Mouse (Mus musculus): Measurements from ENCODE around the gene Mpnd.

Gene Mpnd

DNA sequence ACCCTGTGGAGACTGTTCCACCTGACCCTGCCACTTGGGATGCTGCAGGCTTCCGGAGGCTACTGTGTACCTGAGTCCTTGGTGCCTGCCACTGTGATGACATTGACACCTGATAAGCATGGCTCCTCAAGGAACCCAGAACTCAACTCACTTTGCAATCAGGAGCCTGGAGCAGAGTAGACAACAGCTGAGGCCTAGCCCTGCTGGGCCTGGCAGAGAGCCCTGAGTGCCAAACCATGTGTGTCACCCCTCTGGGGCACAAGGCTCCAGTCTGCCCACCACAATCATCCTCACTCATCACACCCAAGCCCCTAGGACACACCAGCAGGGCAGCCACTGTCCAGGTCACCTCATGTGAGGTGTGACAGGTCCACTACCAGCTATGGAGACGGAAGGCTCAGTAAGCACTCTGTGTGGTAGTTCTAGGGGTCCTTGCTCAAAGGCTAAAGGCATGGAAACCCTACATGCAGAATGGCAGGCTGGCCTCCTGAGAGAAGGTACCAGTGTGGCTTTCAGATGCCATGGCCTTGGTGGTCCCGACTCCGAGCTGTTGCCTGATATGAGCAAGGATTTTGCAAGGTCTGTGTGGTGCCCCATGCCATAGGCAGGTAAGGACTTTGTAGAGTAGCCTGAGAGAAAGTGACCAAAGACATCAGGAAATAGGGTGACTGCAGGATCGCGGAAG lies 15.0 kb downstream of the Mpnd start:
- DNase-seq, result no peak

DNA sequence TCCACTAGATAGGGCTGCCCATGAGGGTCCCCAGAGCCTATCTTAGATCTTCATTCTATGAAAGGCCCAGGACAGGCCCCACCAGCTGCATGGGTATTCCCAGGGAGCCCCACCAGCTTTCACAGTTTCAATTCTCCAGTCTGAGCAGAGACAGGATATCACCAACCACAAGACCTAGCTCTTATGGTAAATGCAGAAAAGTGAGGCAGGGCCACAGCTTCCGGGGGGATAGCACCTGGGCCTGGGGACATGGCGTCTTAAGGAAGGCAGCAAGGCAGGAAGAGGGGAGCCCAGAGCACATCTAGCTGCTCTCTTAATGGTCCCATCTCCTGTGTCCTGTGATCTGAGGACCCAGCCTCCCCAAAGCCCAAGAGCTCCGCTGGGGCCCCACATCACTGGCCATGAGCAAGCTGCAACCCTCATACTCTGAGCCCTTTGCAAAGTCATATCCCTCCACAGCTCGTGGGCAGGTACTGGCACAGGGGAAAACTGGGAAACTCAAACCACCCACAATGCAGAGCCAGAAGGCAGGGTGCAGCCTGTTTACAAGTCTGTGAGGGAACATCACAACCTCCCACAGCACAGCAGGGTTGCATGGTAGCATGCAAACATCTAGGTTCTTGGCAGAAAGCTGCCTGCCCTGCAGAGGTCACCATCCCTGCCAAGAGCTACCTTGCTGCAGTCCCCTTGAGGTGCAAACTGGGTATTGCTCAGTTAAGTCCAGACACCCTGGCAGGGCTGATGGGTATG lies 15.8 kb downstream of the Mpnd start:
- peak; percentile 7 for DNase-seq

DNA sequence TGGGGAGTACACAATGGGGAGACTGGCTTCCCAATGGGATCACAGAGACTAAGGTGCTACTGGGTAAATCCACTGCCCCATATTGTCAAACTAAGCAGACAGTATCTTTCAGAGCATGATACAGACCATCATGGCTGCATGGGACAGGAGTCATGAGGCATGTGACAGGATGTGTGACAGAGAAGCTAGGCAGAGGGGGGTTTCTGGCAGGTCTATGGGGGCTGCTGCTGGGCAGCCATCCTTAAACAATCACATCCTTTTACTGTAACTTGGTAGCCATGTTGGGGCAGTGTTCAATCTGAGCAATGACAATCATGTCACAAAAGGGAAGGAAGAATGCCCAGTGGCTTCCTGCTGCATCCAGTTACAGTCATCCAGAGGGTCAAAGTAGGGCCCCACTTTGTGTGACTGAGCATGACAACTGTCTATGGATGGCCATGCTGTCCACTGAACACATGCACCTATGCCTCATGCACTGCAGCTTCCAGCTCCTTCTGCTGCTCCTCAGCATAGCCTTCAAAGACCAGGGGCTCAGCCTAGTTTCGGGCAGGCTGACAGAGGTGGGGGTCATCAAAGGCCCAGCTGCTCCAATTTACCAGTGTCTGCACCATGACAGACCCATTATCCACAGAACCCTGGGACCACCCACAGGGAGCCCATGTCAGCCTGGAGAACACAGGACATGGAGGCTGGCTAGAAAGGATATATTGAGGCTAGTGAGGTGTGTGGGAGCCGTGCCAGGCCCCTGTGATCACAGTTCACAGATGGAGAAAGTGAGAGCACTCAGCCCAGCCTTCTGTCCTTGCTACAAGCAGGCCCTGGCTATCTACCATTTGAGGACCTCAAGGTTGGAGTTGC lies 16.8 kb downstream of the Mpnd start:
- peak; percentile 7 for DNase-seq

DNA sequence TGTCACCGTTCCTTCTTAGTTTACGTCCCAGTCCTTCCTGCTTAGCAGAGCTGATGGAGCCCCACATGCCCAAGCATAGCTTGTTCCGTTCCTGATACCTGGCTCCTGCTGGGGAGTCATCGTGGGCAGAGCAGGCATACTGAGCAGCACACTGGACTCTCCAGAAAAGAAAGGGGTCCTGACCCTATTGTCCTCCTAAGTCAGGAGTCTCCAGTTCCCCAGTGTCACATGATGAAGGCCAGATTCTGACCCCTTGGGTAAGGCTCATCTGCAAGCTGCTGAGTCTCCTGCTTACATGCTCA lies 17.4 kb downstream of the Mpnd start:
- DNase-seq, result no peak

DNA sequence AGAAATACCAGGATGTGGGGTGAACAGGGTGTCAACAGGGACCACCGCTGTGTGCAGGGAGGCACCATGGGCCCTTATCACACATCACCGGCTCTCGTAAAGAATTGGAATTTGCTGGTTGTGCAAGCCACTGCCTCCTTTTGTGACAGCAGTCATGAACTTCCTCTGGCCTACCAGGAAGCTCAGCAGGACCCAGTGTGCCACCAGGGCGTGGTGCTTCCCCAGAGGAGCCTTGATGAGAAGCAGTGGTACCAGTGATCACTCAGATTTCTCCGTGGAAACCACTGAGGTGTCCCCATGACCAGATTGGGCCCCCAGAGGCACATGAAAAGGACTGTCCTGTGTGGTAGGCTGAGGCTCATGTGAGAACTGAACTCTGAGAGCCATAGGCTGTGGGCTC lies 17.9 kb downstream of the Mpnd start:
- DNase-seq, result no peak

DNA sequence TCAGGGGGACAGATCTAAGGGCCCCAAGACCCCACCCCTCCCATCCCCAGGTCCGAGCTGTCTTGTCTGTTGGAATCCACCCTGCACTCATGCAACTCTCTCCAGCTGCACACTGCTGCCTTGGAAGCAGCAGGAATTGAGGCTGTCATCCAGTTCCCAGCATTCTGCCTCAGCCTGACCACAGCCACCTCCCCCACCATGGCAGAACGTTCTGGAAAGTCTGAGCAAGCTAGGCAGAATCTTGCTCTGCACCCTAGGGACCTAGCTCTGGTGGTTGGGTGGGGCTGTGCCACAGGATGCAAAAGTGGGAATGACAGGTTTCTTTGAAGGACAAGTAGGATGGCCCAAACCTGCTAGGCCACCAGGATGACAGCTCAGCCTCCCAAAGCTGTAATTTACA lies 19.0 kb downstream of the Mpnd start:
- DNase-seq, result no peak

DNA sequence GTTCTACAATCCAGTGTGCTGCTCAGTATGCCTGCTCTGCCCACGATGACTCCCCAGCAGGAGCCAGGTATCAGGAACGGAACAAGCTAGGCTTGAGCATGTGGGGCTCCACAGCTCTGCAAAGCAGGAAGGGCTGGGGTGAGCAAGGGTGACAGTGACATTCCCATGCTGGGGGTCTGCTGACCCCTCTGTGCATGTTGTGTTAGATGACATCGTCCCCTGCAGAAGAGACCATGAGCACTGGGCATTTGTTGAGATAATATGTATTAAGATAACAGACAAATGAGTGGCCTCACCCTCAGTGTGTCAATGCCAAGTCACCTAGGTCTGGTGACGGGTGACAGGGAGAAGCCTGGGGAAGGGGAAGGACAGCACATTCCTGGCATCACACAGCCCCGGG lies 19.4 kb downstream of the Mpnd start:
- no peak for DNase-seq

DNA sequence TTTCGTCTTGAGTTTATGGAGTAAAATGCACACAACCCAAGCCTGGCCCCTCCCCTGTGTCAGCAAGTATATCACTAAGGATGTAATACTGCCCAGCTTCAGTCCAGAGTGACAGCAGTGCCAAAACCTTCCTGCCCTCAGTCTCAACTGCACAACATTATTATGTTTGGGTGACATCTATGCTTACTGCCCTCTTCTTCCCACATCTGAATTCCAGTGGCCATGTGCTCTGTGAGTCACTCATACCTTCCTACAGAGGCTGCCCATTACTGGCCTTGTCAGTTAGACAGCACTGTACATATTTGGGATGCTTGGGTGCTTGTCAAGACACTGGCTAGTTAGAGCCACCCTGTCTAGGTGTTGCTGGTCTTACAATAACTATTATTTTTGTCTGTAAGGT lies 20.8 kb downstream of the Mpnd start:
- DNase-seq, result no peak

DNA sequence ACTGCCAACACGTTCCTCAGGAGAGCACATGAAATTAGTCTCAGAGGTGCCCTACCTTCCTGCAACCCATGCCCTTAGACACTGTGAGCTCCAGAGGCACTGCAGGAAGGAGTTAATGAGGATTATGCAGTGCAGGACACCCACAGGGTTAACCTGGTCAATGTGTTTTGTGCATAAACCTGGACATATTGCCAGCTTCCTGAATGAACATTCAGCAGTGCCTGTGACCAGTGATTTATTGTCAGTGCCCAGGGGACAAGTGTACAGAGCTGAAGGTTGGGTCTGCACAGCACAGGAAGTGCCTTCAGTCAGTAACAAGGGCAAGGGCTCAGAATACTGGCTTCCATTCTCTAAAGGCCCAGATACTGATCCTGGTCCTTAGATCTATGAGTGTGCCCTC lies 21.4 kb downstream of the Mpnd start:
- DNase-seq, result no peak

DNA sequence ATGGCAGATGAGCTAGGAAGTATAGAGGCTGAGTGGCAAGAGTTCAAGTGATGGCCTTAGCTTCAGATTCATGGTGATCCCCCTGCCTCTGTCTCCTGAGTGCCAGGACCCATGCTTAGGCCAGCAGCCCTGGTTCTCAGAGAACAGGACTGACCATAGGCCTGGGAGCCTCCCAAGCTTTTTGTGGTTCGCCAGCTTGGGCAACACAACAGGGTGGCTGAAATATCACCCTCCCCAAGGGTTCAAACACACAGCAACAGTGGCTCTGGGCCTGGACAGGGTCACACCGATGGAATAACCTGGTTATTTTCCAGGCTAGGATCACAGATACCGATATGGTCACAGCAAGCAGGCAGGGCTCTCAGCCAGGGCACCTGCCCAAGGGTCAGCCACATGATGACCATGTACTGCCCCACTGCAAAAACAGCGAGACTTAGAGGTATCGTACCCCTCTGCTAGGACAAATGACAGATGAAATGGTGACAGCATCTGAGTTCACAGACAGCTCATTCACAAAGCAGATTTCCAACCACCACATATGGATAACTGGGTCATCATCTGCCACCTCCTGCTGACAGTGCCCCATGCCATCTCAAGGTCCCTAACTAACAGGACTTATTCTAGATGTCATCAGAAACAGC lies 22.4 kb downstream of the Mpnd start:
- no peak for DNase-seq

DNA sequence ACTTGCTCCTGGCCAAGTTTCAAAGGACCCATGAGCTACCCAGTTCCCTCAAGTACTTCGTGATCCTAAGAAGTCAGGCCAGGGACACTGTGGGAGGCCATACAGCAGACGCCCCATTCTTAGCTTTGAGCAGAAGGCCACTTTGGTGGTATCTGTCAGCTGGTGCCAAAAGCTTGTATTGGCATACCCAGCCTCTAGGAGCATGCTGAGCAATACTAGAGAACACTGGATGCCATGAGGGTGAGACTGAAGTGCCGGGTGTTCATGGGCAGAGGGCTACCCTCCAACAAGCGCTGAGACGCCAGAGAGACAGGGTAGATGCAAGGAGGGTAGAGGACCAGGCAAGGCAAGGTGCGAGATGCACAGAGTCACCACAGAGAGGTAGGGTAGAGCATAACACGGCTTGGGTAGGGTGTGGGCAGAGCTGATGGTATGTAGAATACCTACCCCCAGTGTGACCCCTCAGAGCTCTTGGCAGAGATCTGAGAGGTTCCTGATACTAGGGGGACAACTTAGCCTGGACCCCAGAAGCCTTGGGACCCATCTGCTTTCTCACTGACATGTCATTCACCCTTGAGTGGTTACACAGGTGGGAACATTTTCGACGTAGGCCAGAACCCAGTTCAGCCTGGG lies 24.8 kb downstream of the Mpnd start:
- DNase-seq, result no peak

DNA sequence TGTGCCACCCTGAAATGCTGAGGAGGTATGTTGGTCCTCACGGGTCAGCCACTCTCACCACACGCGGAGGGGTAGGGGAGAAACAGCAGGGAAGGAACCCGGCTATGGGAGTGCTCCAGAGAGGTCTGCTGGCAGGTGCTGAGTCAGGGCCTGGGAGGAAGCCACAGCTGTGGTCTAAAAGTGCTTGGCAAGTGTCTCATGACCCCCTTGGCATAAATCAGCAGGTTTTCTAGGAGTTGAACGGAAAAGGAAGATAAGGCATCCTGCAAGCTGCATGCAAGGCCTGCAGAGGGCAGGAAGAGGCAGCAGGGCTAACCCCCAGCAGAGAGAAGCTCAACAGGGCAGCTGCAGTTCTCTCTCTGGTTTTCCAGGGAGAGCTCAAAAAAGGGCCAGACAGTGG lies 25.4 kb downstream of the Mpnd start:
- DNase-seq, result no peak

DNA sequence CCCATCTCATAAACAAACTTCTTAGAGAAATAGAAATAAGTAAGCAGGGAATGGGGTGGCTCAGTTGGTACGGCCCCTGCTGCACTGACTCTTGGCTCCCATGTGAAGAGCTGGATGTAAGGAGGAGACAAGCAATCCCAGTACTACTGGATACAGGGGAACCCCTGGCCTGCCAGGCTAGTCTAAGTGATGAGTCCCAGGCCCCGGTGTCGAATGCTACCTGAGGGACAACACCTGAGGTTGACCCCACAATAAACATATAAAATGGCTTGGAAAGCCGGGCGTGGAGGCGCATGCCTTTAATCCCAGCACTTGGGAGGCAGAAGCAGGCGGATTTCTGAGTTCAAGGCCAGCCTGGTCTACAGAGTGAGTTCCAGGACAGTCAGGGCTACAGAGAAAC lies 25.9 kb downstream of the Mpnd start:
- DNase-seq, result no peak

DNA sequence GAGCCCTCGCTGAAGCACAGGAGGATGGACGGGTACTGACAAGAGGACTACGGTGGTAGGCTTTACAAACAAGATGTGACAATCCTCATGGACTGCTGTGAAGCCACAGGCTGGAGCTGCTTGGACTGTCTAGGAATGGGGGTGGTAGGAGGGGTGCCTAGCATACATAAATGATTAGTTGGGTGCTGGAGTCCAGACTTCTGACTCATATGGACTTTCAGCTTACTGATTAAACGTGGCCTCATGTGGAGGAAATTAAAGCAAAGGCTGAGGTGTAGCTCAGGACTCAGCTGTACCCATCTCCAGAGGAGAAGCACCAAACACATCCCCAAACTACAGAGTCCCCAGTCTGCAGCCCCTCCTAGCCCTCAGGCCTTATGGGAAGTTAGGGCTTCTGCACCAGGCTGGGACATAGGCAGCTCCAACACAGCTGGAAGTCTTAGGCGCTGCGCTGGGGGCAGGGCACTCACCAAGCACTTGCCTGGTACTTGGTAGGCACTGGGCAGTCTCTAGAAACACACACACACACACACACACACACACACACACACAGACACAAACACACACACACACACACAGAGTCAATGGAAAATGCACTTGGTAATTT lies 26.7 kb downstream of the Mpnd start:
- DNase-seq, result no peak

DNA sequence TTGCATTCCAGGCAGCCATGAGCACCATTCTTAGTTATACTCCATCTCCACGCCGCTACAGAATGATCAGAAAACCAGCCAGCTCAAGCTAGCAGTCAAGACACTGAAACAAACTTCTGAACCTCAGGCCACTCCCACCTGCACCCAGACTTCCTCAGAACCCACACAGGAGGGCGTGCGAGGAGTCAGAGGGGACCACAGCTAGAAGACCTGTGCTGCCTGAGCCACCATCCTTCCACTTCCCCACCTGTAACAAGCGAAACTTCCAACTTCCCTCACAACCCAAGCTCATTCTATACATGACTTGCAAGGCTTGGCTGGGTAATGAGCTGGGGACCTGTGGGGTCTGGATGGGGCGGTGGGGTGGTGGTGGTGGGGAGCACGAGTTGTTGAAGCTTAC lies 27.3 kb downstream of the Mpnd start:
- DNase-seq, result no peak

DNA sequence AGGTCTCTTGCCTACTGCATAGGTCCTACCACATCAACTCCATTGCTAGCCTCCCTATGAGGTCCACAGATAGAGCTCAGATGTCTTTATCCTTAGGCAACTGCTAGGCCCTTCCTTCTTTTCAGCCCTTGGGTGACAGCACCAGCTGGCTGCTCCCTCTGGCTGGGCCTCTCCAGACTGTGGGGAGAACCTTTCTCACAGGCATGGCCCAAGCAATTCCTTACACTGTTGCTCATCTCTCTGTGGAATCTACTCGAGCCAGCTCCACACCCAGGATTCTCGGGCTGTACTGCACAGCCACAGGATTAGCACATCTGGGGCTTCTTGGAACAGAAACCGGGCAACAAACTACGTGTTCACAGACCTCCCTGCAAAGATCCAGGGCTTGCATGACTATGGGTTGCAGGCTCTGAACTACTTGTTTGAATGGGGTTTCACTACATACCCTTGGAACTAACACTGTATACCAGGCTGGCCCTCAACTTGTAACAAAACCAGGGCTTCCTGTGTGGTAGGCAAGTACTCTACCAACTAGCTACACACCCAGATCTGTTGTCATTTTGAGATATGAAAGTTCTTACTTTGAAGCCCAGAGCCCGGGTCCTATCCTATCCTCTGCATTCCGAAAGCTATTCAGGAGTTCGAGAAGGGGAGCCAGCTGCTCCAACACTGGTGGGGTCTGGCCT lies 28.7 kb downstream of the Mpnd start:
- no peak for DNase-seq

DNA sequence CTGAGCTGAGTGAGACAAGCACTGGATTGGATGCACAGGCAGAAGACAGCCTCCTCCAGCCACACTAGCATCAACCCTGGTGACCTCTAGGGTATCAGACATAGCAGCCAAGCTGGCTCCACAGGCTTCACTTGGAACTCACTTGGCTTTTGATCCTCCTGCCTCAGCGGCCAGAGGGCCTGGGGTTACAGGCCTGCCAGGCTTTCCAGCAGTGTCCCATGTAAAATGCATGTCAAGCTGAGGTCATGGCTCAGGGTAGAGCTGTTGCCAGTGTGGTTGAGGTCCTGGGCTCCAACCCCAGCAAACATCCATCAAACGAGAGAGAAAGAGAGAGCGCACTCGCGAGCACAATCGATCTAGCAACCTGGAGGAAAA lies 29.2 kb downstream of the Mpnd start:
- DNase-seq, result no peak

DNA sequence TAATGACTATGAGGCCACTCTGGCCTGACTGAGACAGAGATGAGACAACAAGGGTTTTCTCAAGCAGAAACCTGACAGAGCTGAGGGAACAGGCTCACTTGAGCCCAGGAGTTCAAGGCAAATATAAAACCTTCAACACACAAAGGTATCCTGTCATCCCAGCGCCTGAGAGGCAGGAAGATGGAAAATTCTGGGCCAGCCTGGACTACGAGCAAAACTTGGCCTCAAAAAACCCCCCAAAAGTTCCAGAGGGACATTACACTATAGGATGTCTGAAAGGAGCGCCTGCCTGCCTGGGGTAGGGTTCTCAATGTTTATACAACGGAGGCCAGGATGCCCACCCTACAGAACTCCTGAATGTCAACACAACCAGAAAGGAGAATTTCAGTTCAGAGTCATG lies 29.7 kb downstream of the Mpnd start:
- DNase-seq, result no peak

DNA sequence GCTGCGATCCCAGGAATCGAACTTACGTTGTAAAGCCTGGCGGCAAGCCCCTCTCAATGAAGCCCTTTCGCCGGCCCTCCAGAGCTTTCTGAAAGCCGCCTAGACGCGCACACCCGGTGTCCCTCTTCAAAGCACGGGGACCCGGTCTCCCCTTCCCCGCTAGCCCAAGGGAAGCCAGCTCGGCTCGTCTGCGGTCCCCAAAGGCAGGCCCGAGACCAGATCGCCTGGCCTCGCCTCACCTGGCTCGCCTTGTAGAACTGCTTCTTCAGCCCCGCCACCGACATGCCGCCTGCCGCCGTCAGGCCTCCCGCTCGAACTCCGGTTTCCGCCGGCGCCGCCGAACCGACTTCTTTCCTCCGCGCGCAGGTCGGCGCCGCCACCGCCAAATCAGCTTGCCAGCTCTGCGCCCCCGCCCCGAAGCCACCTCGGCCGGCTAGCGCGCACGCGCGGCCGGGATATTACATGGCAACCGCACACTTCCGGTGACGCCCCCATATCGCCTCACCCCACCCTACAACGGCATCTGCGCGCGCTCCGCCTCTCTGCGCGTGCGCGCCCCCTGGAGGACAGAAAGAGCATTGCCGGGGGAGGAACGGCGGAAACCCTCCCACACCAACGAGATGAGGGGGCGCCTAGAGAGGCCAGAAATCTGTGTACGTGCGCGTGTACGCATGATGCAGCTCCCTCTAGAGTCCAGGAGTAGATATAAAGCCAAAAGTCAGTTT lies 30.8 kb downstream of the Mpnd start, which contains the start of gene Sh3gl1:
Gene Sh3gl1 (minus strand): TSS at position 460 of the 725 bp plus-strand sequence.
- peak; percentile 99 for DNase-seq

DNA sequence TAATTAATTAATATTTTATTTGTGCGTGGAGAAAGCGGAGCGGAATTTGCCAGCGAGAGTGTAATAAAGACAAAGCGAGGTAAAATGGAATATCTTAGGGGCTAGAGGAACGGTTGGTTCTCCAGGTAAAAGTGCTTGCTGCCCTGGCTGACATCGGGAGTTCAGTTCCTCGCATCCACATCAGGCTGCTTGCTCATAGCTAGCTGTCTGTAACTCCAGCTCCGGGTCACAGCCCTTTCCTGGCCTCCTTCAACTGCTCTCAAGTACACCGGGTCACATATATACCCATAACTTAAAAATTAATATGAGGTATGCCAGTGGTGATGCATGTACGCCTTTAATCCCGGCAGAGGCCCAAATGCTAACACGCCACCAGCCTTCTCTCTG lies 31.4 kb downstream of the Mpnd start:
- no peak for DNase-seq

DNA sequence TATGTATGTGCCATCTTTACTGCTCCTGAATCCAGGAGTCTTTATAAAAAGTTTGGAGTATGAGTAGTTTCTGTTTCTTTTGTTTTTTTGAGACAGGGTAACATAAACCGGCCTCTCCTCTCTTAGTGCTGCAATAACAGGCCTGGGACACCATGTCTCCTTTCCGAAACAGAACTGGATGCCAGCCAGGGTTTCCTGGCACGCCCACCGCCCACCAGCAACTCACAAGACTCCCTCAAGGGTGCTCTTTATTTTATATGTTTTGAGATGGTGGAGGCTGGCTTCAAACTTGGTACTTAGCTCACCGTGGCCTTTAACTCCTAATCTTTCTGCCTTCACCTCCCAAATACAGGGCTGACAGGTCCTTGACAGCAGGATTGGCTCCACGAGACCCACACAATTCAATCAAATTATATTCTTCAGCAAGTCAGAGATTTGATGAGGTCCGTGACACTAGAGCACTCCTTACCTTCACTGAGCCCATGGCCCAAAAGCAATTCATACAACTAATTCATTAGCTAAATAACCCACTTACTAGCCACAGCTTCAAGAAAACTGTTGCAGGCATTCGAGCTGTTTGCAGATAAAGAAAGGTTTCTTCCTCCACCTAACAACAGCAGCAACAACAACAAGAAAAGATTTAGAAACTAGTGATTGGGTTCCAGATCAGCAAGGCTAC lies 33.2 kb downstream of the Mpnd start:
- no peak for DNase-seq

Measured in right cerebral cortex, postnatal 4 days (tissue).